Comparison of ENCODE assay signal across 12 mouse cellular contexts in the genomic region with DNA sequence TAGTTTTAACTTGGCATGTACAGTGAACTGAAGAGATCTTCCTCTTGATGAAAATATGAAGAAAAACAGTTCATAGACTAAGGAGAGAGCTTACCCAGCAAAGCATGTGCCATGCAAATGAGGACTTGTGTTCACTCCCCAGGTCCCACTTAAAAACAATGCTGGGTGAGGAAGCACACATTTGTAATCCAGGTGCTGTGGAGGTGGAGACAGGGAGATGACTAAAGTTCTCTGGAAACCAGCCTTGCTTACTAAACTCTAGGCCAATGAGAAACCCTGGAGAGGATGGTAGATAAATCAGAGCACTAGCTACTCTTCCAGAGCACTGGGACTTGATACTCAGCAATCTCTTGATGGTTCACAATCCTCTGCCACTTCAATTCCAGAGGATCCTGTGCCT.
"Had no signal": no experiment of that assay in that cellular context is flagged by ENCODE, and none has a peak within 500 bp of the region (broad histone marks: within the 10 kb centered on the region; RNA-seq: fewer than 3 reads in every experiment).

No protein-coding gene starts in this region.

- DNase-seq: left cerebral cortex, postnatal 4 days; liver; liver, embryonic 13.5 days; liver, postnatal 0 days; lung, adult 18-20 months; lung, adult 2 months; lung, embryonic 14.5 days; lung, postnatal 10 days; lung, postnatal 14 days; lung, postnatal 36 days; lung, postnatal 4 days; midbrain, embryonic 14.5 days had no signal
